Mouse (Mus musculus) hindbrain, embryonic 11.5 days (tissue): ENCODE results near the gene Wdr43. TPM values are rescaled to one million over a fixed set of nuclear protein-coding genes. Genes with fewer than 3 reads are reported as not detected.

ENCODE experiments used
- ATAC-seq: fragments of 200-750 bp; cut with Nextera tagmentation; 2 replicates; pipeline ENCODE4 v1.8.0; 2017; ENCODE audit warnings: mild to moderate bottlenecking, moderate TSS enrichment, moderate library complexity; ENCODE audit not compliant: low FRiP score
- DNase-seq: peaks from one replicate; pipeline ENCODE4 v3.0.0-alpha.2; 2015; ENCODE audit warnings: low spot score
- H3K27ac ChIP-seq: fragments of 300-500 bp; sonication (generic); 2 replicates; pipeline ENCODE4 v1.5.1; 2014; ENCODE audit warnings: mild to moderate bottlenecking, low read depth, low read length
- H3K27me3 ChIP-seq: fragments of 300-500 bp; sonication (generic); 2 replicates; pipeline ENCODE4 v1.6.1; 2014; ENCODE audit warnings: mild to moderate bottlenecking, low read length, moderate library complexity, mixed read lengths; ENCODE audit not compliant: control insufficient read depth, insufficient read depth
- H3K36me3 ChIP-seq: fragments of 300-500 bp; sonication (generic); 2 replicates; pipeline ENCODE4 v1.6.1; 2014; ENCODE audit warnings: mild to moderate bottlenecking, low read length, moderate library complexity, mixed read lengths; ENCODE audit not compliant: control insufficient read depth, insufficient read depth
- H3K4me1 ChIP-seq: fragments of 300-500 bp; sonication (generic); replicated peaks from 2 replicates; pipeline ENCODE4 v1.6.1; 2014; ENCODE audit warnings: low read length, mixed read lengths; ENCODE audit not compliant: control insufficient read depth, insufficient read depth
- H3K4me2 ChIP-seq: fragments of 300-500 bp; sonication (generic); replicated peaks from 2 replicates; pipeline ENCODE4 v1.6.1; 2014; ENCODE audit warnings: mild to moderate bottlenecking, low read depth, low read length
- H3K4me3 ChIP-seq: fragments of 300-500 bp; sonication (generic); 2 replicates; pipeline ENCODE4 v1.5.1; 2014; ENCODE audit warnings: low read depth, low read length
- H3K9ac ChIP-seq: fragments of 300-500 bp; sonication (generic); 2 replicates; pipeline ENCODE4 v1.6.1; 2014; ENCODE audit warnings: low read depth, low read length
- H3K9me3 ChIP-seq: fragments of 300-500 bp; sonication (generic); 2 replicates; pipeline ENCODE4 v1.6.1; 2016; ENCODE audit warnings: low read length; ENCODE audit not compliant: control insufficient read depth
- whole genome bisulfite sequencing: fragments of 180-500 bp; shearing (Covaris S2); extraction: QIAGEN DNeasy Blood & Tissue Kit; methylation state at CpG from one replicate; pipeline ENCODE4 v1.1.7; 2014; 5-methylcytosine and 5-hydroxymethylcytosine counted together
- polyA plus RNA-seq: library from polyadenylated mRNA; unstranded; fragments of >200 nt; fragmentation: Nextera tagmentation; extraction: Ambion mirVana; gene quantifications from 2 replicates; pipeline ENCODE4 v1.2.1, GENCODE M21; 2014

Wdr43 gene
- polyA plus RNA-seq, 1 experiment from 2014 or later = 75.4 TPM

- H3K4me3 ChIP-seq = no peak overlapping the region
- H3K9ac ChIP-seq = no peak overlapping the region
- no peak overlapping the region for H3K4me2 ChIP-seq
- no peaks in the 10 kb centered on the region for H3K4me1 ChIP-seq
- 75% methylated on average over 11 of the region's 11 CpGs for WGBS
- no peak overlapping the region for H3K27ac ChIP-seq
- no peaks in the 10 kb centered on the region for H3K36me3 ChIP-seq
- DNase-seq (no peak), ATAC-seq (no peak)
- H3K27me3 ChIP-seq = no peaks in the 10 kb centered on the region
- no peaks in the 10 kb centered on the region for H3K9me3 ChIP-seq
Measured at GRCm38 (mm10) chr17:71691361-71691875, 75.7 kb downstream of the Wdr43 start.

GRCm38 (mm10) chr17:71693313-71693712, 77.6 kb downstream of the Wdr43 start:
- WGBS = 38% methylated on average over 5 of the region's 5 CpGs
- no peaks in the 10 kb centered on the region for H3K4me1 ChIP-seq
- H3K4me3 ChIP-seq = no peak overlapping the region
- H3K9ac ChIP-seq = no peak overlapping the region
- H3K27me3 ChIP-seq = no peaks in the 10 kb centered on the region
- H3K4me2 ChIP-seq = no peak overlapping the region
- DNase-seq = peak; percentile 44
- H3K27ac ChIP-seq = no peak overlapping the region
- no peaks in the 10 kb centered on the region for H3K9me3 ChIP-seq
- ATAC-seq = 0 out of 2 replicates have a peak, but pooled peaks have one; percentile 33
- H3K36me3 ChIP-seq = no peaks in the 10 kb centered on the region

- H3K27ac ChIP-seq = no peak overlapping the region
- no peak overlapping the region for H3K4me3 ChIP-seq
- H3K27me3 ChIP-seq = no peaks in the 10 kb centered on the region
- DNase-seq (peak; percentile 54), ATAC-seq (no peak)
- H3K36me3 ChIP-seq = no peaks in the 10 kb centered on the region
- no peak overlapping the region for H3K4me2 ChIP-seq
- no peak overlapping the region for H3K9ac ChIP-seq
- no peaks in the 10 kb centered on the region for H3K9me3 ChIP-seq
- H3K4me1 ChIP-seq = no peaks in the 10 kb centered on the region
- WGBS = 46% methylated on average over 8 of the region's 8 CpGs
Measured at GRCm38 (mm10) chr17:71693780-71694179, 78.1 kb downstream of the Wdr43 start.

GRCm38 (mm10) chr17:71695151-71695550, 79.5 kb downstream of the Wdr43 start:
- Histone ChIP-seq H3K9ac (no peak overlapping the region), H3K4me2 (no peak overlapping the region), H3K4me1 (no peaks in the 10 kb centered on the region), H3K27me3 (no peaks in the 10 kb centered on the region), H3K27ac (no peak overlapping the region), H3K36me3 (no peaks in the 10 kb centered on the region), H3K9me3 (no peaks in the 10 kb centered on the region), H3K4me3 (no peak overlapping the region)
- 93% methylated on average over 8 of the region's 8 CpGs for WGBS
- ATAC-seq (no peak), DNase-seq (no peak)

GRCm38 (mm10) chr17:71695716-71696315, 80.1 kb downstream of the Wdr43 start:
- Histone ChIP-seq H3K27me3 (no peaks in the 10 kb centered on the region), H3K27ac (no peak overlapping the region), H3K36me3 (no peaks in the 10 kb centered on the region), H3K9me3 (no peaks in the 10 kb centered on the region), H3K4me3 (no peak overlapping the region), H3K4me2 (no peak overlapping the region), H3K9ac (no peak overlapping the region), H3K4me1 (no peaks in the 10 kb centered on the region)
- DNase-seq (no peak), ATAC-seq (no peak)
- 87% methylated on average over 15 of the region's 15 CpGs for WGBS

GRCm38 (mm10) chr17:71696396-71696795, 80.7 kb downstream of the Wdr43 start:
- no peak overlapping the region for H3K9ac ChIP-seq
- DNase-seq = no peak
- no peak overlapping the region for H3K27ac ChIP-seq
- H3K36me3 ChIP-seq = no peaks in the 10 kb centered on the region
- no peaks in the 10 kb centered on the region for H3K9me3 ChIP-seq
- H3K4me2 ChIP-seq = no peak overlapping the region
- WGBS = 92% methylated on average over 5 of the region's 5 CpGs
- no peaks in the 10 kb centered on the region for H3K4me1 ChIP-seq
- H3K4me3 ChIP-seq = no peak overlapping the region
- no peak for ATAC-seq
- H3K27me3 ChIP-seq = no peaks in the 10 kb centered on the region

GRCm38 (mm10) chr17:71697896-71698618, 82.4 kb downstream of the Wdr43 start:
- no peaks in the 10 kb centered on the region for H3K4me1 ChIP-seq
- H3K9ac ChIP-seq = no peak overlapping the region
- DNase-seq (no peak), ATAC-seq (no peak)
- 79% methylated on average over 11 of the region's 11 CpGs for WGBS
- no peaks in the 10 kb centered on the region for H3K27me3 ChIP-seq
- no peak overlapping the region for H3K4me3 ChIP-seq
- no peak overlapping the region for H3K27ac ChIP-seq
- no peaks in the 10 kb centered on the region for H3K36me3 ChIP-seq
- no peak overlapping the region for H3K4me2 ChIP-seq
- H3K9me3 ChIP-seq = no peaks in the 10 kb centered on the region

GRCm38 (mm10) chr17:71698619-71698956, 82.9 kb downstream of the Wdr43 start:
- Histone ChIP-seq H3K27me3 (no peaks in the 10 kb centered on the region), H3K9me3 (no peaks in the 10 kb centered on the region), H3K36me3 (no peaks in the 10 kb centered on the region), H3K4me1 (no peaks in the 10 kb centered on the region), H3K9ac (no peak overlapping the region), H3K4me2 (no peak overlapping the region), H3K27ac (no peak overlapping the region), H3K4me3 (no peak overlapping the region)
- DNase-seq (no peak), ATAC-seq (no peak)
- WGBS = 88% methylated on average over 11 of the region's 11 CpGs

- Histone ChIP-seq H3K4me2 (no peak overlapping the region), H3K4me1 (no peaks in the 10 kb centered on the region), H3K27me3 (no peaks in the 10 kb centered on the region), H3K9me3 (no peaks in the 10 kb centered on the region), H3K9ac (no peak overlapping the region), H3K27ac (no peak overlapping the region), H3K36me3 (no peaks in the 10 kb centered on the region), H3K4me3 (no peak overlapping the region)
- ATAC-seq (no peak), DNase-seq (no peak)
- 81% methylated on average over 1 of the region's 1 CpGs for WGBS
Measured at GRCm38 (mm10) chr17:71705113-71705512, 89.4 kb downstream of the Wdr43 start.
